Mouse (Mus musculus) intestine, postnatal 0 days (tissue): ENCODE results near the gene R3hdm4. TPM values are rescaled to one million over a fixed set of nuclear protein-coding genes. Genes with fewer than 3 reads are reported as not detected.
A peak's percentile ranks its signal among the peaks of the same experiment; 100 is the strongest.

Source experiments
- ATAC-seq: fragments of 200-750 bp; cut with Nextera tagmentation; 2 replicates; pipeline ENCODE4 v1.8.0; 2017; ENCODE audit warnings: mild to moderate bottlenecking, moderate TSS enrichment, moderate library complexity
- H3K27ac ChIP-seq: fragments of 300-500 bp; sonication (generic); 2 replicates; pipeline ENCODE4 v1.5.1; 2014; ENCODE audit warnings: mild to moderate bottlenecking, low read depth, low read length, moderate library complexity
- H3K27me3 ChIP-seq: fragments of 300-500 bp; sonication (generic); replicated peaks from 2 replicates; pipeline ENCODE4 v1.6.1; 2014; ENCODE audit warnings: low read length, mixed read lengths; ENCODE audit not compliant: control insufficient read depth, insufficient read depth
- H3K36me3 ChIP-seq: fragments of 300-500 bp; sonication (generic); 2 replicates; pipeline ENCODE4 v1.6.1; 2014; ENCODE audit warnings: mild to moderate bottlenecking, moderate library complexity; ENCODE audit not compliant: control insufficient read depth, insufficient read depth
- H3K4me1 ChIP-seq: fragments of 300-500 bp; sonication (generic); replicated peaks from 2 replicates; pipeline ENCODE4 v1.6.1; 2014; ENCODE audit warnings: antibody characterized with exemption, low read length, mixed read lengths; ENCODE audit not compliant: control insufficient read depth, insufficient read depth
- H3K4me2 ChIP-seq: fragments of 300-500 bp; sonication (generic); replicated peaks from 2 replicates; pipeline ENCODE4 v1.6.1; 2014; ENCODE audit warnings: low read depth, mild to moderate bottlenecking, moderate library complexity
- H3K4me3 ChIP-seq: fragments of 300-500 bp; sonication (generic); 2 replicates; pipeline ENCODE4 v1.5.1; 2014; ENCODE audit warnings: low read depth, low read length
- H3K9ac ChIP-seq: fragments of 300-500 bp; sonication (generic); 2 replicates; pipeline ENCODE4 v1.6.1; 2014; ENCODE audit warnings: mild to moderate bottlenecking, low read depth, low read length
- H3K9me3 ChIP-seq: fragments of 300-500 bp; sonication (generic); 2 replicates; pipeline ENCODE4 v1.6.1; 2016; ENCODE audit warnings: mixed run types; ENCODE audit not compliant: control insufficient read depth
- CTCF ChIP-seq: sonication (generic); IDR thresholded peaks from 2 replicates; pipeline ENCODE4 v1.5.1; 2016; ENCODE audit warnings: low read depth, mild to moderate bottlenecking, control low read depth, antibody characterized with exemption, moderate library complexity
- WGBS: fragments of 180-500 bp; shearing (Covaris S2); extraction: QIAGEN DNeasy Blood & Tissue Kit; methylation state at CpG from one replicate; pipeline ENCODE4 v1.1.7; 2014; 5-methylcytosine and 5-hydroxymethylcytosine counted together
- polyA plus RNA-seq: library from polyadenylated mRNA; unstranded; fragments of >200 nt; fragmentation: Nextera tagmentation; extraction: Ambion mirVana; gene quantifications from 2 replicates; pipeline ENCODE4 v1.2.1, GENCODE M21; 2015

The R3hdm4 gene
- polyA plus RNA-seq, 1 experiment from 2014 or later = 62.0 TPM

- no peak overlapping the region for H3K4me3 ChIP-seq
- H3K9ac ChIP-seq = no peak overlapping the region
- H3K27ac ChIP-seq = no peak overlapping the region; the same call in 1 of the 2 replicates
- peak overlapping the region; percentile 6; the same call in 1 of the 2 replicates for H3K4me2 ChIP-seq
- no peak for TF ChIP-seq CTCF
- WGBS = 69% methylated on average over 9 of the region's 9 CpGs
- H3K4me1 ChIP-seq = peaks cover 18% of the 10 kb centered on the region
- H3K36me3 ChIP-seq = peaks cover 32% of the 10 kb centered on the region
- no peaks in the 10 kb centered on the region for H3K9me3 ChIP-seq
- no peaks in the 10 kb centered on the region for H3K27me3 ChIP-seq
- no peak for ATAC-seq
These were observed 10.8 kb upstream of the R3hdm4 start for GRCm38 (mm10) chr10:79931797-79932196.

GRCm38 (mm10) chr10:79930826-79931186, 9.8 kb upstream of the R3hdm4 start:
- no peak overlapping the region for H3K9ac ChIP-seq
- no peak overlapping the region for H3K4me3 ChIP-seq
- no peak for TF ChIP-seq CTCF
- no peak overlapping the region for H3K27ac ChIP-seq
- peaks cover 18% of the 10 kb centered on the region for H3K4me1 ChIP-seq
- ATAC-seq = no peak
- H3K9me3 ChIP-seq = no peaks in the 10 kb centered on the region
- 90% methylated on average over 16 of the region's 16 CpGs for WGBS
- 0 out of 2 replicates have a peak overlapping the region, but pooled peaks have one; percentile 13 for H3K4me2 ChIP-seq
- H3K36me3 ChIP-seq = peaks cover 31% of the 10 kb centered on the region
- H3K27me3 ChIP-seq = no peaks in the 10 kb centered on the region

GRCm38 (mm10) chr10:79929967-79930825, 9.2 kb upstream of the R3hdm4 start:
- ATAC-seq = no peak
- peak overlapping the region; percentile 4; the same call in 1 of the 2 replicates for H3K27ac ChIP-seq
- peaks cover 18% of the 10 kb centered on the region for H3K4me1 ChIP-seq
- H3K36me3 ChIP-seq = peaks cover 24% of the 10 kb centered on the region
- no peaks in the 10 kb centered on the region for H3K9me3 ChIP-seq
- TF ChIP-seq CTCF = 0 out of 2 replicates have a peak, but pooled peaks have one; percentile 14
- H3K4me2 ChIP-seq = peak overlapping the region; percentile 13
- H3K27me3 ChIP-seq = no peaks in the 10 kb centered on the region
- WGBS = 79% methylated on average over 18 of the region's 18 CpGs
- no peak overlapping the region for H3K4me3 ChIP-seq
- no peak overlapping the region for H3K9ac ChIP-seq

- no peak for TF ChIP-seq CTCF
- peak overlapping the region; percentile 90 for H3K4me2 ChIP-seq
- H3K9ac ChIP-seq = peak overlapping the region; percentile 45
- ATAC-seq = no peak
- no peaks in the 10 kb centered on the region for H3K9me3 ChIP-seq
- WGBS = 22% methylated on average over 9 of the region's 9 CpGs
- H3K4me1 ChIP-seq = peaks cover 18% of the 10 kb centered on the region
- H3K36me3 ChIP-seq = peaks cover 22% of the 10 kb centered on the region
- H3K4me3 ChIP-seq = peak overlapping the region; percentile 98
- peak overlapping the region; percentile 92 for H3K27ac ChIP-seq
- H3K27me3 ChIP-seq = no peaks in the 10 kb centered on the region
These were observed 8.1 kb upstream of the R3hdm4 start for GRCm38 (mm10) chr10:79928907-79929701.

GRCm38 (mm10) chr10:79928030-79928694, 7.2 kb upstream of the R3hdm4 start:
- peaks cover 10% of the 10 kb centered on the region; the same call in 1 of the 2 replicates for H3K4me1 ChIP-seq
- WGBS = 0% methylated on average over 28 of the region's 29 CpGs
- no peak for ATAC-seq

More at GRCm38 (mm10) chr10:79928030-79928694, 7.2 kb upstream of the R3hdm4 start:
- Histone ChIP-seq H3K27ac (peak overlapping the region; percentile 92), H3K9me3 (no peaks in the 10 kb centered on the region), H3K4me2 (peak overlapping the region; percentile 90), H3K9ac (peak overlapping the region; percentile 91), H3K4me3 (peak overlapping the region; percentile 98), H3K27me3 (no peaks in the 10 kb centered on the region), H3K36me3 (peaks cover 22% of the 10 kb centered on the region)
- no peak for TF ChIP-seq CTCF
